ENCODE assay signal across 17 mouse cellular contexts in the genomic region with DNA sequence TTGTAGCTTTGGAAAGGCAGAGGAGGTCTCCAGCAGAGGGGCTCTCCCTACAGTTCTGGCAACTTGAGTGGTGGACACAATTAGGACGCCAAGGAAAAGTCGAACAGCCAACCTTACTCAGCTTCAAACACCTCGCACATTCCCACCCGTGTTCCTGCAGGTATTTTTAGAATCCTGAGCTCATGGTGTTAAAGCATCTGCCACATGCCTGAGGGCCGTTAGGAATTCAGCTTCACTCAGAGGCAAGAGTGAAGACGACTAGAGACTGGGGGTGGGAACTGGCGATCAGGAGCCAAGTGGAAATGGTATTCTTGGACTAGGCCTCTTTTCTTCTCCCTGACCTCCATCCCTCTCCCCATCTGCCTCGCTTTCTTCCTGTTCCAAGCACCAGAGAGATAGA. TPM values are rescaled to one million over a fixed set of nuclear protein-coding genes. Genes with fewer than 3 reads are reported as not detected.
DNase-seq lines count a peak whose midpoint lies in the region; ATAC-seq lines count a peak whose summit lies in the region.
"Had no signal": no experiment of that assay in that cellular context is flagged by ENCODE, and none has a peak within 500 bp of the region (broad histone marks: within the 10 kb centered on the region; RNA-seq: fewer than 3 reads in every experiment).

No protein-coding gene starts in this region.

- 58% methylated on average over 8 of the region's 8 CpGs for WGBS in liver, embryonic 11.5 days

- H3K4me2 ChIP-seq in liver, embryonic 11.5 days = no peak overlapping the region
- H3K4me2 ChIP-seq: embryonic facial prominence, embryonic 15.5 days; midbrain, embryonic 11.5 days had no signal

- no peak overlapping the region for H3K27ac ChIP-seq in liver, embryonic 11.5 days (ENCODE audit: low read depth, low read length)
- H3K27ac ChIP-seq: embryonic facial prominence, embryonic 15.5 days; kidney, postnatal 0 days had no signal

- no peaks in the 10 kb centered on the region for H3K27me3 ChIP-seq in liver, embryonic 11.5 days (replicated peaks; ENCODE audit: control insufficient read depth, insufficient read depth, low read length)
- H3K27me3 ChIP-seq: embryonic facial prominence, embryonic 15.5 days had no signal

- intact Hi-C loops in heart, postnatal 10 days (cut with DNase I) = no loop called here
- intact Hi-C loops in heart, postnatal 25 days (cut with DNase I) = no loop called here
- intact Hi-C loops in left cerebral cortex, postnatal 25 days (cut with DNase I) = no loop called here

- ATAC-seq in liver, embryonic 11.5 days (replicated peaks; ENCODE audit: low FRiP score) = no peak

- no peak overlapping the region for H3K4me3 ChIP-seq in liver, embryonic 11.5 days (ENCODE audit: low read depth, low read length)
- H3K4me3 ChIP-seq: embryonic facial prominence, embryonic 15.5 days had no signal

- H3K9me3 ChIP-seq in liver, embryonic 11.5 days (ENCODE audit: control insufficient read depth, low read length) = no peaks in the 10 kb centered on the region
- H3K9me3 ChIP-seq: embryonic facial prominence, embryonic 15.5 days had no signal

- no peaks in the 10 kb centered on the region for H3K4me1 ChIP-seq in liver, embryonic 11.5 days (replicated peaks; ENCODE audit: control insufficient read depth, insufficient read depth, low read length)
- H3K4me1 ChIP-seq: embryonic facial prominence, embryonic 15.5 days had no signal

- H3K36me3 ChIP-seq in liver, embryonic 11.5 days (ENCODE audit: control insufficient read depth, insufficient read depth, low read length) = no peaks in the 10 kb centered on the region
- H3K36me3 ChIP-seq: embryonic facial prominence, embryonic 15.5 days had no signal

- no peak overlapping the region for H3K9ac ChIP-seq in liver, embryonic 11.5 days (ENCODE audit: low read depth, low read length)
- H3K9ac ChIP-seq: embryonic facial prominence, embryonic 15.5 days had no signal

- DNase-seq in cerebellum, adult 11-12 months = peak; percentile 44
- DNase-seq in cerebellum, postnatal 4 days (ENCODE audit: low spot score in 2 of 2) = no peak
- DNase-seq in heart, postnatal 10 days = peak; percentile 8 to 12
- no peak for DNase-seq in heart, postnatal 25 days (ENCODE audit: low spot score)
- peak; percentile 46 to 52 for DNase-seq in cerebellum, postnatal 14 days
- peak; percentile 45 to 87 for DNase-seq in left cerebral cortex, postnatal 25 days (ENCODE audit: low spot score in 2 of 2)
- DNase-seq in liver, embryonic 11.5 days (ENCODE audit: low spot score) = no peak
- DNase-seq in embryo, embryonic 10 days (ENCODE audit: low spot score) = no peak
- DNase-seq: adrenal gland, postnatal 10 days; layer of hippocampus, adult 9-11 months; lung, postnatal 10 days; thymus, adult 2 months had no signal

RNA-seq across cellular contexts. Expression of a gene that starts 6.8 kb away (rescaled TPM):
- total RNA-seq in heart, postnatal 10 days (2021) = under 1 TPM in 1 of 2 experiments, not detected in 1; 0.30 TPM
- under 1 TPM in 1 of 2 experiments, not detected in 1; 0.45 TPM for total RNA-seq in heart, postnatal 25 days (2021)
- total RNA-seq in left cerebral cortex, postnatal 25 days (2021) = 10 to 100 TPM; 32.1 to 40.6 TPM
- polyA plus RNA-seq in liver, embryonic 11.5 days (2014; fragmentation: Nextera tagmentation; extraction: Ambion mirVana) = 1.6 and 3.3 TPM in 2 replicates
- total RNA-seq: granulocyte monocyte progenitor cell, adult 5-6 weeks; liver, adult 2 months had no signal

RNA-seq across cellular contexts. Expression of a gene that starts 12.5 kb away (rescaled TPM):
- total RNA-seq in heart, postnatal 10 days (2021) = 10 to 100 TPM; 92.5 to 97.6 TPM
- total RNA-seq in heart, postnatal 25 days (2021) = 100 to 1,000 TPM; 111 to 113 TPM
- total RNA-seq in left cerebral cortex, postnatal 25 days (2021) = 10 to 100 TPM; 26.1 to 27.2 TPM
- 98.6 and 102 TPM in 2 replicates for polyA plus RNA-seq in liver, embryonic 11.5 days (2014; fragmentation: Nextera tagmentation; extraction: Ambion mirVana)

Comparison
In these comparisons a context has a peak if more than half of its experiments do, and no peak if none do; other contexts are left out.
1. DNase-seq: peak in cerebellum, adult 11-12 months (single experiment), heart, postnatal 10 days (2 of 2), cerebellum, postnatal 14 days (2 of 2) and left cerebral cortex, postnatal 25 days (2 of 2); none in cerebellum, postnatal 4 days (0 of 2), heart, postnatal 25 days (single experiment), liver, embryonic 11.5 days (single experiment) and embryo, embryonic 10 days (single experiment).
2. RNA of a gene that starts 6.8 kb away (total RNA-seq): 32.1 to 40.6 TPM in left cerebral cortex, postnatal 25 days; 0.45 TPM in heart, postnatal 25 days and 0.30 TPM in heart, postnatal 10 days; every median in the first group is over 10 times any median in the second.